Mouse (Mus musculus) small intestine, adult 10 weeks (tissue): Measurements from ENCODE around the gene Rhebl1. TPM values are rescaled to one million over a fixed set of nuclear protein-coding genes. Genes with fewer than 3 reads are reported as not detected.

Experiments used
- polyA plus RNA-seq: library from polyadenylated mRNA; stranded (reverse); fragments of 350-450 nt; fragmentation: Illumina TruSeq; extraction: RNeasy Lipid Tissue Mini Kit (QIAGEN cat#74804); gene quantifications from one replicate; pipeline ENCODE4 v1.2.3, GENCODE M21; 2014; ENCODE audit warnings: low replicate concordance

The Rhebl1 gene
- 13.2 TPM for polyA plus RNA-seq

DNA sequence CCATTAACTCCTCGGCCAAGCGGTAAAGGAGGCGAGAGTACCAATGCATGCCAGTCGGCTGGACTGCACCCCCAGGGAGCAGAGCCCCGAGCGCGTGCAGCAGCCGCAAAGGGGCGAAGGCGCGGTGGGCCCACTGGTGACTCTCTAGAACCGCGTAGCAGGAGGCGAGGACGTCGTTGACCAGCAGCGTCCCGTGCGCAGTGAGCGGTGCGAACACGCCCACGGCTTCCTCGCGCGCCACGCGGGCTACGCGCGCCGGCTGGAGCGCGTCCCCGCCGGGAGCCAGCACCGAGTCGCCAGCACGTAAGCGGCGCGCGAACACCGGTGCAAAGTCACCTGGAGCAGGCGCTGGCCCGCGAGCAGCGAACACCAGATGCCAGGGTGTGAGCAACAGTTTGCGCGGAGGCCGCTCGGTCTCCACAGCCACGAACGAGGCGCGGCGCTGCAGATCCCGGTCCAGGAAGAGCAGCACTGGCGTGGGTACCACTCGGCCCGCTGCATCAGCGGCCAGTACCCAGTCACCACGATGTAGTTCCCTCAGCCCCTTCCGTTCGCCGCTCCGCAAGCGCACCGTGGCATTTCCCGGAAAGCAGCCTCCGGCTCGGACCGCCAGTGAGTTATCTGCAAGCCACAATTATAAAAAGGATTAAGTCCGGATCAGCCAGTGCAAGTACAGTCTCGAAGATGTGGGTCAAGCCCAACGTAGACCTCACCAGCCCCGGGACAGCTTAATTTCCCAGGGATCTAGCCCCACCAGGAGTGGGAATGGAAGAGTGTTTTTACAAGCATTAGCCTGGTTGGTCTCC, at the start of gene Rhebl1:
TSS of gene Rhebl1 (minus strand) at position 601 of the 806 bp plus-strand sequence.

DNA sequence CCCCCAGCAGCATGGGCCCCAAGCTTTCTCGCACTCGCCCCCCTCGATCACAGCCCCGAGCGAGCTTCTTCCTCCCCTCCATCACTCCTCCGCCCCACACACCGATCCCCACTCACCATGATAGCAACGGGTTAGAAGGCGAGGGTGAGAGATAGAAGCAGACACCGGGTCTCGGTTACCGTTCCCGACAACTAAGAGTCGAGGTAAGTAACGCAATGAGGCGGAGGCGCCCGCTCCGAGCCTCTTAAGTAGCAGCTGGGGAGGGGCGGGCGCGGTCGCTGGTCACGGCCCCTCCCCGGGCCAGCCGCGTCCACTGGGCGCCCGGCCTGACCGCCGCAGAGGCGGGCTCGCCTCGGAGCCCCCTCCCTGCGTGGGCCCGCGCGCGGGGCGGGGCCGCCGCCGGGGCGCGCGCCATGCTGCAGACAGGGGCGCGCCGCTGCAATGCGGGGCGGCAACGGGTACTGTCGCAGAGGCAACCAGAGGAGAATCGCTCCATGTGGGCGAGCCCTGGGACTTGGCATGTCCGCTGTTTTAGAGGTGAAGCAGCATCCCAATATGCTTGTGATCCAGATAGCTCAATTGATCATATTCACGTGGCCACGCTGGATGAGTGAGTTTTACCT, 40.0 kb upstream of the Rhebl1 start, which contains the start of gene Tuba1b:
TSS of gene Tuba1b (minus strand) at position 349 of the 623 bp plus-strand sequence.

GRCm38 (mm10) chr15:98917538-98918498, 23.5 kb upstream of the Rhebl1 start, which contains the start of gene Lmbr1l:
TSS of gene Lmbr1l (minus strand) at chr15:98918231.

DNA sequence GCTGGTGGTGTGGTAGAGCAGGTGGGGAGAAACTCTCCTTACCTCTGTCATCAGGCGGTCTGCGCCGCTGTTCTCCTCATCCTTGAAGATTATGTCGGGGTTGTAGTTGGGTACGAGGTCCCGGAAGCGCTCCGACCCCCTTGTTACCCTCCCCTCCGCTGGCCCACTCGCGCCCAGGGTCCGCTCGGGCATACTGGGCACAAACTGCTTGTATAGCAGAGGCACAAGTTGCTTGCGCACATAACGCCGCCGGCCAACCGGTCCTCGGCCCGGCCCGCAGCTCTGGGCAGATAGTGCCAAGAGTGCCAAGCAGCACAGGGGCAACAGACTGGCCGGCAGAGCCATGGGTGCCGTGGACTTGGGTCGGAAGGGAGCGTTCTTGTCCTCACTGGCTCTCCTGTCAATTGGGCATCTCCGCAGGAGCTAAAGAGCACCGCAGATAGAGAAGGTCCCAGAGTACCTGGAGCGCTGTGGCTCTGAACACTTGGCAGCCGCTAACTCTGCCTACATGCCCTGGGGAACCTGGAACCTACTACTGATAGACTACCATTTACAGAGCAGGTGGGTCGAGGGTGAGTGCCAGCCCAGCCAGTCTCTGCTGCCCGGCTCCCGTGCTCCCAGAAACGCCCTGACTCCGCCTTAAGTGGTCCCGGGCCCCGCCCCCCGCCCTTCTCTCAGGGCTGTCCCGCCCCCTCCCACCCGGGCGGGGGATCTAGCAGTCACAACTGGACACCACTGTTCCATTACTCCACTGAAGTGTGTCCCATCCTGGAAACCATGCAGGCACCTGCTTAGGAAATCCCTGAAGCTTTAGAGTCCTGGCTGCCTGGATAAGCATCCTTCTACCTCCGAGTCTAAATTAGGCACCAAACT, 3.8 kb upstream of the Rhebl1 start, which contains the start of gene Dhh:
TSS of gene Dhh (minus strand) at position 613 of the 873 bp plus-strand sequence.

DNA sequence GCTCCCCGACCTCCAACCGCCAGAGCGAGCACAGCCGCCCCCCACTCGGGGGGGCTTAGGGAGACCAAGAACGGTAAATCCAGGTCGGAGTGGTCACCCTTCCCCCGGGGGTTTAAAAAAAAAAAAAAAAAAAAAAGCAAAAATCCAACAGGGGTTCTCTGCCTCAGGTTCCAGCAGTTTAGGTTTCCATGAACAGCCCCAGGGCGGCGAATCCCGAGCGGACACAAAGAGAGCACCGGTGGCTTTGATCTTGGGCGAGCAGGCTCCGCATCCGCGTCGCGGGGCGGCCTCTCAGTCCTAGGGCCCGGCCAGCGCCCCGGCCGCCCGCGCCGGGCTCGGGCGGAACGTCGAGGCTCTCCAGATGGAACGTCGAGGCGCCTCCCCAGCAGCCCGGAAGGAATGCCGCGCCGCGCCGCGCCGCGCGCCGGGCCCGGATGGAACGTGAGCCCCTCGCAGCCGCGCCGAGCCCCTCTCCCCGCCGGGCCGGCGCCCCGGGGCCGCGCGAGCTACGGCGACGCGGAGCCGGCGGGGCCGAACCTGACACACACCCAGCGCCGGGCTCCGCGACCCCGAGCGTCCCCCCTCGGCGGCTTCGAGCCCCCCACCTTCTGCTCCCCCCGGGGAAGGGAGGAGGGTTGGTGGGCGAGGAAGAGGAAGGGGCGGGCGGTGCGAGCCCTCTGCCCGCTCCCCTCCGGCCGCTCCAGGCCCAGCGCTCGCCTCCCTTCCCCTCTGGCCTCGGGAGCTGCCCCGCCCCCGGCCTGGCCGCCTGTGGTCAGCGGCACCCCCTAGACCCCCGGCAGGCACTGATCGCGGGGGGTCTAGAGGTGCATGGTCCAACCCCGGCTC, 23.0 kb downstream of the Rhebl1 start, which contains the start of gene Kmt2d:
TSS of gene Kmt2d (minus strand) at position 135 of the 846 bp plus-strand sequence.

DNA sequence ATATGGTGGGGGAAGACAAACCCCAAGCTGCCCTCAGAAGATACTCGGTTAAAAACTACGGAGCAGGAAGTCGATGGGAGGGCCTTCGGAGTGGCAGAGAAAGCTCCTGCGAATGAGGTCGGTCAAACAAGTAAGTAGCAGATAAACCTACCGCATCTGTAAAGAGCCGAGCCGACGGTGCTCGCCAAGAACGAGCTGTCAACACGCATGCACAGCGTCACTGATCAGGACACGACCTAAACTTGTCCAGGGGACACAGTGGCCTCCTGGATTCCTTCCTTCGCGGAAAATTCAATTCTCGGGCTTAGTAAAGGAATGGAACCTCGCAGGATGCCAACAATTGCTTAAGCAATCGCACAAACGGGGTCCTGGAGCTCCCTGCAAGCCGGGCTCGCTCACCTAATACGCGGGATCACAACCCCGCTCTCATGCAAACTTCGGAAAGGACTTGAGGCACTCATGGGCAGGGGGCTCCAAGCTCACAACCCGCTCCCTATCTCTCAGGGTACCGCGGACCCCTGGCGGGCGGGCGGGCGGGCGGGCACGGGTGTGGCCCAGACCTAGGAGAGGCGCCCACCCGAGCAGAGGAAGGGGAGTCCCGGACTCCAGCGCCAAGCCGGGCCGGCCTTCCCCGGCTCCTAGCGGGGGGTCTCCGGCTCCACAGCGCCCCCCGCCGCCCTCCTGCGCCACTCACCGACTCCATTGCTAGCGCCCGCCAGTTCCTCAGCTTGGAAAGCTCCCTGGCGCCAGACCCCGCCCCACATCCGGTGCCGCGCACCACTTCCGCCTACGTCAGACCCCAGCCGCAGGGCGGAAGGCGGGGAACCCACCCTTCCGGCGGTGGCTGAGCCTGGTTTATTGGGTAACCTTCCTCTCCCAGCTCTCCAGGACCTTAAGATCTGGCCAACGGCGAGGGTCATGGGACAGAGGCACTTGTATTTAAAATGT, 63.3 kb downstream of the Rhebl1 start, which contains the start of gene Prkag1:
TSS of gene Prkag1 (minus strand) at position 786 of the 948 bp plus-strand sequence.

Other genes starting within 250 kb of the Rhebl1 start
- 1.6 TPM for gene Ddx23, start 231.6 kb downstream of the Rhebl1 start, polyA plus RNA-seq
- gene Rnd1, start 217.1 kb downstream of the Rhebl1 start, polyA plus RNA-seq = not detected
- not detected for gene Ccdc65, start 186.3 kb downstream of the Rhebl1 start, polyA plus RNA-seq
- not detected for gene Fkbp11, start 166.3 kb downstream of the Rhebl1 start, polyA plus RNA-seq
- 17.6 TPM for gene Arf3, start 131.3 kb downstream of the Rhebl1 start, polyA plus RNA-seq
- gene Wnt10b, start 116.4 kb downstream of the Rhebl1 start, polyA plus RNA-seq = not detected
- gene Wnt1, start 104.7 kb downstream of the Rhebl1 start, polyA plus RNA-seq = not detected
- not detected for gene Ddn, start 85.0 kb downstream of the Rhebl1 start, polyA plus RNA-seq
- 25.9 TPM for gene Prkag1, start 63.0 kb downstream of the Rhebl1 start, polyA plus RNA-seq
- gene Kmt2d, start 23.3 kb downstream of the Rhebl1 start, polyA plus RNA-seq = 1.7 TPM
- gene Dhh, start 4.0 kb upstream of the Rhebl1 start, polyA plus RNA-seq = not detected
- 4.2 TPM for gene Lmbr1l, start 23.7 kb upstream of the Rhebl1 start, polyA plus RNA-seq
- gene Tuba1b, start 40.0 kb upstream of the Rhebl1 start, polyA plus RNA-seq = 12.4 TPM
- not detected for gene Gm49450, start 59.0 kb upstream of the Rhebl1 start, polyA plus RNA-seq
- gene Tuba1a, start 59.2 kb upstream of the Rhebl1 start, polyA plus RNA-seq = 18.2 TPM
- gene Tuba1c, start 135.4 kb upstream of the Rhebl1 start, polyA plus RNA-seq = 10.2 TPM
- 0.45 TPM for gene Prph, start 160.6 kb upstream of the Rhebl1 start, polyA plus RNA-seq
- 0.71 TPM for gene Troap, start 180.0 kb upstream of the Rhebl1 start, polyA plus RNA-seq
- gene C1ql4, start 193.3 kb upstream of the Rhebl1 start, polyA plus RNA-seq = not detected
- 11.9 TPM for gene Dnajc22, start 198.6 kb upstream of the Rhebl1 start, polyA plus RNA-seq
- 11.5 TPM for gene Spats2, start 231.4 kb upstream of the Rhebl1 start, polyA plus RNA-seq